Mouse (Mus musculus) forebrain, embryonic 16.5 days (tissue): ENCODE data around the gene Smbd1. TPM values are rescaled to one million over a fixed set of nuclear protein-coding genes. Genes with fewer than 3 reads are reported as not detected.

Experiments used
- ATAC-seq: fragments of 200-750 bp; cut with Nextera tagmentation; 2 replicates; pipeline ENCODE4 v1.8.0; 2017; ENCODE audit warnings: mild to moderate bottlenecking, moderate library complexity
- H3K27ac ChIP-seq: fragments of 300-500 bp; sonication (generic); 2 replicates; pipeline ENCODE4 v1.5.1; 2014; ENCODE audit warnings: low read length, control low read depth
- H3K27me3 ChIP-seq: fragments of 300-500 bp; sonication (generic); replicated peaks from 2 replicates; pipeline ENCODE4 v1.6.1; 2014; ENCODE audit warnings: low read length; ENCODE audit not compliant: control insufficient read depth, insufficient read depth
- H3K36me3 ChIP-seq: fragments of 300-500 bp; sonication (generic); 2 replicates; pipeline ENCODE4 v1.6.1; 2014; ENCODE audit not compliant: control insufficient read depth, insufficient read depth
- H3K4me1 ChIP-seq: fragments of 300-500 bp; sonication (generic); replicated peaks from 2 replicates; pipeline ENCODE4 v1.6.1; 2014; ENCODE audit warnings: low read length; ENCODE audit not compliant: control insufficient read depth, insufficient read depth
- H3K4me2 ChIP-seq: fragments of 300-500 bp; sonication (generic); 2 replicates; pipeline ENCODE4 v1.6.1; 2014; ENCODE audit warnings: mild to moderate bottlenecking, low read length, control low read depth
- H3K4me3 ChIP-seq: fragments of 300-500 bp; sonication (generic); replicated peaks from 2 replicates; pipeline ENCODE4 v1.5.1; 2014; ENCODE audit warnings: mild to moderate bottlenecking, low read length, control low read depth
- H3K9ac ChIP-seq: fragments of 300-500 bp; sonication (generic); replicated peaks from 2 replicates; pipeline ENCODE4 v1.6.1; 2014; ENCODE audit warnings: low read depth, low read length, control low read depth
- H3K9me3 ChIP-seq: fragments of 300-500 bp; sonication (generic); 2 replicates; pipeline ENCODE4 v1.6.1; 2016; ENCODE audit warnings: low read length; ENCODE audit not compliant: control insufficient read depth
- WGBS: fragments of 180-500 bp; shearing (Covaris S2); extraction: QIAGEN DNeasy Blood & Tissue Kit; methylation state at CpG from one replicate; pipeline ENCODE4 v1.1.7; 2014; 5-methylcytosine and 5-hydroxymethylcytosine counted together
- polyA plus RNA-seq: library from polyadenylated mRNA; unstranded; fragments of >200 nt; fragmentation: Nextera tagmentation; extraction: Ambion mirVana; gene quantifications from 2 replicates; pipeline ENCODE4 v1.2.1, GENCODE M21; 2015

Gene Smbd1
- polyA plus RNA-seq, 1 experiment from 2014 or later, result not detected

DNA sequence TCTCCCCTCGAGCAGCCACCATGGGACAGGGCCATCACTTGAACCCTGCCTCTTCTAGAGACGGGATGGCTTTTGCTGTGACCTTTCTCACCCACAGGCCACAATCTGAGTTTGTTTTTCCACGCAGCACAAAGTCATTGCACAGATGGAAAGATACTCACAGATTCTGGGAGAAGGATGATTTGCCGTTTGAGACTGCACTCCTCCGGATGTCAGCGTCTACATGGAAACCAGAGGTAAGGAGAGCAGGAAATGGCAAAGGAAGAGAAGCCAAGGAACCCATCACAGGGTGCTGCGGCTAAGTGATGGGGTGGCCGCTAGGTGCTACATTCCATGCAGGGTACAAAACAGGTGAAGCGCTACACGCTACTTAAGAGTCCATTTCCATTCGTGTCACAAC is 18.8 kb upstream of the Smbd1 start:
- no peak overlapping the region for H3K4me2 ChIP-seq

DNA sequence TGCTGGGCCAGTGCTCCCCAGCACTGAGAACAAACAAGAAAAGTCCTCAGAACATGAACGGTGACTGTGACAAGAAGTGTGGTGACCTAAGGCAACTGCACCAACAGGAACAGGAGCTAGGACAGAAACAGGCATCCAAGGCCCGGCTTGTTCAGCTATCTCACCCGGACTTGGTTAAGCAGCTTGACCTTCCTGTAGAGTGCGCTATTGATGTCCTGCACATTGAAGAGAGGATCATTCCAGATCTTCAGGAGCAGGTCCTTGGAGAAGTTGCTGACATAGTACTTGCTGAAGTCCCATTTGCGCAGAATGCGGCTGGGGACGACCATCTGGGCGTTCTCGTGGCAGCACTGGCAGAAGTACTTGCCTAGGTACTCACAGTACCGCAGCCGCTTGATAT is 16.2 kb upstream of the Smbd1 start:
- H3K27ac ChIP-seq, result no peak overlapping the region
- no peaks in the 10 kb centered on the region for H3K27me3 ChIP-seq
- H3K4me1 ChIP-seq, result no peaks in the 10 kb centered on the region
- H3K36me3 ChIP-seq, result peaks cover 7% of the 10 kb centered on the region; the same call in 1 of the 2 replicates
- ATAC-seq, result no peak
- no peak overlapping the region for H3K4me3 ChIP-seq
- no peak overlapping the region for H3K9ac ChIP-seq
- H3K4me2 ChIP-seq, result no peak overlapping the region
- 96% methylated on average over 11 of the region's 11 CpGs for WGBS
- H3K9me3 ChIP-seq, result no peaks in the 10 kb centered on the region

More for the DNA sequence above, 18.8 kb upstream of the Smbd1 start:
- Histone ChIP-seq H3K4me1 (no peaks in the 10 kb centered on the region), H3K9me3 (no peaks in the 10 kb centered on the region), H3K36me3 (peaks cover 5% of the 10 kb centered on the region; the same call in 1 of the 2 replicates), H3K4me3 (no peak overlapping the region), H3K27me3 (no peaks in the 10 kb centered on the region), H3K9ac (no peak overlapping the region), H3K27ac (no peak overlapping the region)
- ATAC-seq, result no peak
- 94% methylated on average over 11 of the region's 11 CpGs for WGBS

GRCm38 (mm10) chr16:32825380-32825779 is 15.1 kb upstream of the Smbd1 start:
- H3K9me3 ChIP-seq, result no peaks in the 10 kb centered on the region
- H3K9ac ChIP-seq, result no peak overlapping the region
- H3K27ac ChIP-seq, result no peak overlapping the region
- H3K4me1 ChIP-seq, result no peaks in the 10 kb centered on the region
- H3K36me3 ChIP-seq, result peaks cover 10% of the 10 kb centered on the region; the same call in 1 of the 2 replicates
- H3K27me3 ChIP-seq, result no peaks in the 10 kb centered on the region
- H3K4me3 ChIP-seq, result no peak overlapping the region
- no peak for ATAC-seq
- no peak overlapping the region for H3K4me2 ChIP-seq
- 79% methylated on average over 12 of the region's 12 CpGs for WGBS

- 94% methylated on average over 13 of the region's 13 CpGs for WGBS
- peaks cover 10% of the 10 kb centered on the region; the same call in 1 of the 2 replicates for H3K36me3 ChIP-seq
- no peak for ATAC-seq
- no peaks in the 10 kb centered on the region for H3K4me1 ChIP-seq
- H3K27ac ChIP-seq, result no peak overlapping the region
- no peak overlapping the region for H3K4me3 ChIP-seq
- H3K9me3 ChIP-seq, result no peaks in the 10 kb centered on the region
- no peaks in the 10 kb centered on the region for H3K27me3 ChIP-seq
- no peak overlapping the region for H3K9ac ChIP-seq
- H3K4me2 ChIP-seq, result no peak overlapping the region
Observed at GRCm38 (mm10) chr16:32824061-32824460, 13.8 kb upstream of the Smbd1 start.

DNA sequence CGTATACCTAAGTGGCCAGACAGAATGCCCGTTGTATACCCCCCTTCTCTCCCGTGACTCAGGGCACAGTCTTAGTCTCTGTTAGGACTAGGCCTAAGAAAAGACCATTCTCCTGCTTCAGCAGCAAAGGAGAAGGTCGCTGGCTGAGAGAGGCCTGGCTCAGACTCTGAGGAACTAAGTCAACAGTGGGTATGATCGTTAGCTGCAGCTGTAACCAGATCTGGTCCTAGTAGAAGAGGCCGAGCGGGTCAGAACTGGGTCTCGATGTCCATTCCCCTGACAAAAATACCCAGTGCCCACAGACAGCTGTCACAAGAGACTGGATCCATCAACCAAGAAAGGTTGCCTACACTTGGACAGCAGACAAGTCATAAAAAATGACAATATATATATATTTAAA is 13.2 kb upstream of the Smbd1 start:
- WGBS, result 97% methylated on average over 8 of the region's 8 CpGs
- Histone ChIP-seq H3K27ac (no peak overlapping the region), H3K4me3 (no peak overlapping the region), H3K36me3 (peaks cover 10% of the 10 kb centered on the region; the same call in 1 of the 2 replicates), H3K27me3 (no peaks in the 10 kb centered on the region), H3K4me2 (no peak overlapping the region), H3K9ac (no peak overlapping the region), H3K4me1 (no peaks in the 10 kb centered on the region), H3K9me3 (no peaks in the 10 kb centered on the region)
- ATAC-seq, result no peak

GRCm38 (mm10) chr16:32822881-32823280 is 12.6 kb upstream of the Smbd1 start:
- Histone ChIP-seq H3K4me1 (no peaks in the 10 kb centered on the region), H3K9ac (no peak overlapping the region), H3K27me3 (no peaks in the 10 kb centered on the region), H3K27ac (no peak overlapping the region), H3K4me2 (no peak overlapping the region), H3K9me3 (no peaks in the 10 kb centered on the region), H3K4me3 (no peak overlapping the region), H3K36me3 (peaks cover 10% of the 10 kb centered on the region; the same call in 1 of the 2 replicates)
- ATAC-seq, result no peak
- 92% methylated on average over 5 of the region's 5 CpGs for WGBS

DNA sequence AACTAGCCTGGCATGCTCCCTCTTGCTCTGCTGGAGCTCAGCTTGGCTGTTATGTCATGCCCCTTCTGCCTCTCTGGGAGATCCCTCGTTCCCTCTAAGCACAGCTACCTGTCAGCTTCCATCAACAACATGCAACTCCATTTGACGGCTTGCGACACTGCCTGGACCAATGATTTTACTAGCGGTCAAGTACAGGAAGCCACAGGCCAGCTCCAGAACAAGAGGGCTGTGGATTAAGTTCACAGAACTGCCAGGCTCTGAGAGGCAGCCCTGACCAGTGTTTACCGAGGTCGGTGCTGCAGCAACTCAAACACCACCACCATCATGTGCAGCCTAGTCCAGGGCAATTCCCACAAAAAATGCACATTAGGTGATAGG is 12.2 kb upstream of the Smbd1 start:
- ATAC-seq, result no peak
- H3K4me1 ChIP-seq, result no peaks in the 10 kb centered on the region
- H3K4me3 ChIP-seq, result no peak overlapping the region
- no peaks in the 10 kb centered on the region for H3K9me3 ChIP-seq
- no peak overlapping the region for H3K27ac ChIP-seq
- H3K36me3 ChIP-seq, result peaks cover 10% of the 10 kb centered on the region; the same call in 1 of the 2 replicates
- WGBS, result 90% methylated on average over 6 of the region's 6 CpGs
- no peak overlapping the region for H3K4me2 ChIP-seq
- no peaks in the 10 kb centered on the region for H3K27me3 ChIP-seq
- H3K9ac ChIP-seq, result no peak overlapping the region

DNA sequence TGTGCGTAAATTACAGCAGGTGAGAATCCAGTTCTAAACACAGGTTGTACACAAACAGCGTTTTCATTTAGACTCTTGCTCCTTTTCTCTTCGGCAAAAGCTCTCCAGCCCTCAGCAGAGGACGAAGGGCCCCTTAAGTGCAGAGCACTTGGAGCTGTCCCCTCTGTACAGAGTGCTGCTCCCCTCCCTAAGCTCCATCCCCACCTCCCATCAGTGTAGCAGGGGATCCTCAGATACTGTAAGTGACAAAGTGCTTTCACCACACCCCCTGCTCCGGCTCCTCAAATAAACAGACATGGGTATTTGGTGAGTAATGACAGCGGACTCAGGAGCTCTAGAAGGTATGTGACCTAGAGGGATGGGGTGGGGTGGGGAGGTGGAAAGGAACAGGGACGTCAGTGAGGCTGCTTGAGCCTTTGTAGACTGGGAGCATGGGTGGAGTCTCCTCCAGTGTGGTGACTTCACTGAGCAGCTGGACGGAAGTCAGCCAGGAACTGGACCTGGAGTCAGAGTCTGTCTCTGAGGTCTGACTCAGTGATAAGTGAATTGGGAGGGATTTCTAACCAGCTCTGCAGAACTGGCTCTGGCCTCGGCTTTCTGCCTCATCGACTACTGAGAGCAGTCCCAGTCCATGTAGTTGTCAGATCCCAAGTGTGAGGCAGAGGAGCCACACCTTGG is 11.6 kb upstream of the Smbd1 start:
- 84% methylated on average over 10 of the region's 10 CpGs for WGBS
- H3K4me2 ChIP-seq, result no peak overlapping the region
- H3K4me3 ChIP-seq, result no peak overlapping the region
- H3K4me1 ChIP-seq, result no peaks in the 10 kb centered on the region
- H3K27me3 ChIP-seq, result no peaks in the 10 kb centered on the region
- H3K27ac ChIP-seq, result no peak overlapping the region
- ATAC-seq, result no peak
- H3K9me3 ChIP-seq, result no peaks in the 10 kb centered on the region
- H3K9ac ChIP-seq, result no peak overlapping the region
- H3K36me3 ChIP-seq, result peaks cover 10% of the 10 kb centered on the region; the same call in 1 of the 2 replicates

DNA sequence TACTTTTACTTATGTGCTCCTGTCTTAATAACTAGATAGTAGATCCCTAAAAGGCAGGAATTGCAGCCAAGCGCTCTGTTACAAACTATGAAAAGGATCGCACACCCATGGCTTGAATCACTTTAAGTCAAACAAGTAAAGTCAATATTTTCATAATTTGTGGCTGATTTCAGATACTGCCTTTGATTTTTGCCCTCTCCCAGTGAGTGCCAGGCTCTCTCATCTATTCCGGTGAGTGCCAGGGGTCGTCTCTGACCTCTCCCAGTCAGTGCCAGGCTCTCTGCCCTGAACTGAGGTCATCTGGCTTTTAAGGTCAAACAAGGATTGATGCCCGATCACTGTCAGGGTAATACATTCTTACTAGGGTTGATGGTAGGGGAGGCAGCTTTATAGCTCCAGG is 8.2 kb upstream of the Smbd1 start:
- WGBS, result 89% methylated on average over 5 of the region's 5 CpGs
- Histone ChIP-seq H3K4me2 (no peak overlapping the region), H3K36me3 (peaks cover 2% of the 10 kb centered on the region; the same call in 1 of the 2 replicates), H3K4me3 (no peak overlapping the region), H3K27me3 (no peaks in the 10 kb centered on the region), H3K9me3 (no peaks in the 10 kb centered on the region), H3K9ac (no peak overlapping the region), H3K4me1 (peaks cover 5% of the 10 kb centered on the region), H3K27ac (no peak overlapping the region)
- no peak for ATAC-seq
